Mouse (Mus musculus): ENCODE results near the gene Anp32b.

- no peak for TF ChIP-seq CTCF (IDR thresholded peaks at IDR 0.05; ENCODE audit: low read depth, low read length)
- no peak for TF ChIP-seq POLR2A (IDR thresholded peaks at IDR 0.05; ENCODE audit: extremely low read depth, insufficient read depth, low read length)
Measured at GRCm38 (mm10) chr4:46457186-46457585, 6.5 kb downstream of the Anp32b start.

Data from liver, adult 2 months (tissue).